11 mouse cellular contexts compared by ENCODE assay signal in genomic region chr11:8469537-8469936, GRCm38 (mm10).
DNase-seq lines count a peak whose midpoint lies in the region; ATAC-seq and TF ChIP-seq lines count a peak whose summit lies in the region.
"Had no signal": no experiment of that assay in that cellular context is flagged by ENCODE, and none has a peak within 500 bp of the region (broad histone marks: within the 10 kb centered on the region; RNA-seq: fewer than 3 reads in every experiment).

No protein-coding gene starts in this region.

- intact Hi-C loops in heart, postnatal 36 days (cut with DNase I): loop anchor here (5.0 kb wide), 1 partner anchor 53 kb away; no protein-coding TSS in a partner anchor

- TF ChIP-seq EP300 in lung, postnatal 0 days (IDR thresholded peaks at IDR 0.05): no peak

- 45% methylated on average over 9 of the region's 9 CpGs for WGBS in heart, embryonic 15.5 days
- 59% methylated on average over 9 of the region's 9 CpGs for WGBS in embryonic facial prominence, embryonic 15.5 days
- WGBS in kidney, postnatal 0 days: 58% methylated on average over 9 of the region's 9 CpGs
- WGBS in lung, postnatal 0 days: 20% methylated on average over 9 of the region's 9 CpGs

- no peak overlapping the region for H3K4me3 ChIP-seq in heart, embryonic 15.5 days
- no peak overlapping the region for H3K4me3 ChIP-seq in embryonic facial prominence, embryonic 15.5 days (replicated peaks)
- no peak overlapping the region for H3K4me3 ChIP-seq in kidney, postnatal 0 days (replicated peaks; ENCODE audit: low read depth, low read length)
- H3K4me3 ChIP-seq in lung, postnatal 0 days (ENCODE audit: low read depth, low read length): no peak overlapping the region

- no peak for DNase-seq in heart, postnatal 36 days
- no peak for DNase-seq in kidney, postnatal 0 days (ENCODE audit: low spot score)
- no peak for DNase-seq in lung, postnatal 0 days (ENCODE audit: low spot score)
- DNase-seq in cerebellum, postnatal 10 days: no peak
- DNase-seq in right cerebral cortex, adult 18-20 months: no peak
- DNase-seq: thymus, postnatal 4 days had no signal

- TF ChIP-seq CTCF in kidney, postnatal 0 days (IDR thresholded peaks at IDR 0.05; ENCODE audit: low read depth): no peak
- TF ChIP-seq CTCF in lung, postnatal 0 days (IDR thresholded peaks at IDR 0.05): no peak

- peak overlapping the region; percentile 79 for H3K4me2 ChIP-seq in heart, embryonic 15.5 days
- H3K4me2 ChIP-seq in embryonic facial prominence, embryonic 15.5 days (replicated peaks): peak overlapping the region; percentile 71; the same call in 1 of the 2 replicates
- H3K4me2 ChIP-seq in kidney, postnatal 0 days (ENCODE audit: low read length): no peak overlapping the region
- H3K4me2 ChIP-seq in lung, postnatal 0 days (replicated peaks; ENCODE audit: low read depth, low read length): peak overlapping the region; percentile 78; the same call in 1 of the 2 replicates

- no peaks in the 10 kb centered on the region for H3K36me3 ChIP-seq in heart, embryonic 15.5 days
- H3K36me3 ChIP-seq in embryonic facial prominence, embryonic 15.5 days: no peaks in the 10 kb centered on the region; the same call in 1 of the 2 replicates
- H3K36me3 ChIP-seq in kidney, postnatal 0 days (ENCODE audit: insufficient read depth, low read length): no peaks in the 10 kb centered on the region; the same call in 1 of the 2 replicates
- no peaks in the 10 kb centered on the region for H3K36me3 ChIP-seq in lung, postnatal 0 days (ENCODE audit: insufficient read depth, low read length)
- H3K36me3 ChIP-seq: hindbrain, embryonic 12.5 days; neural tube, embryonic 13.5 days had no signal

- H3K27me3 ChIP-seq in heart, embryonic 15.5 days: no peaks in the 10 kb centered on the region
- H3K27me3 ChIP-seq in embryonic facial prominence, embryonic 15.5 days: no peaks in the 10 kb centered on the region
- H3K27me3 ChIP-seq in kidney, postnatal 0 days (ENCODE audit: insufficient read depth, low read length): no peaks in the 10 kb centered on the region
- H3K27me3 ChIP-seq in lung, postnatal 0 days (replicated peaks; ENCODE audit: insufficient read depth, low read length): no peaks in the 10 kb centered on the region

- ATAC-seq in heart, embryonic 15.5 days (replicated peaks; ENCODE audit: insufficient number of reproducible peaks, insufficient read depth, low FRiP score, low read depth): no peak
- ATAC-seq in embryonic facial prominence, embryonic 15.5 days (ENCODE audit: insufficient number of reproducible peaks, low FRiP score, low TSS enrichment, low read depth): no peak
- no peak for ATAC-seq in kidney, postnatal 0 days (replicated peaks; ENCODE audit: low FRiP score, low read depth)
- no peak for ATAC-seq in lung, postnatal 0 days
- no peak for ATAC-seq in megakaryocyte progenitor cell, adult 5-6 weeks (replicated peaks; ENCODE audit: poor library complexity)

- peaks cover 50% of the 10 kb centered on the region for H3K4me1 ChIP-seq in heart, embryonic 15.5 days (replicated peaks)
- H3K4me1 ChIP-seq in embryonic facial prominence, embryonic 15.5 days: peaks cover 48% of the 10 kb centered on the region
- peaks cover 25% of the 10 kb centered on the region for H3K4me1 ChIP-seq in kidney, postnatal 0 days (replicated peaks; ENCODE audit: insufficient read depth, low read length)
- peaks cover 36% of the 10 kb centered on the region for H3K4me1 ChIP-seq in lung, postnatal 0 days (ENCODE audit: insufficient read depth, low read depth, low read length)

- H3K9ac ChIP-seq in heart, embryonic 15.5 days: no peak overlapping the region; the same call in 1 of the 2 replicates
- no peak overlapping the region for H3K9ac ChIP-seq in embryonic facial prominence, embryonic 15.5 days
- no peak overlapping the region for H3K9ac ChIP-seq in kidney, postnatal 0 days (ENCODE audit: low read depth, low read length)
- no peak overlapping the region; the same call in 1 of the 2 replicates for H3K9ac ChIP-seq in lung, postnatal 0 days (replicated peaks; ENCODE audit: low read depth)

- H3K27ac ChIP-seq in heart, embryonic 15.5 days: peak overlapping the region; percentile 97
- H3K27ac ChIP-seq in embryonic facial prominence, embryonic 15.5 days (replicated peaks): peak overlapping the region; percentile 96
- peak overlapping the region; percentile 94; the same call in 1 of the 2 replicates for H3K27ac ChIP-seq in kidney, postnatal 0 days
- H3K27ac ChIP-seq in lung, postnatal 0 days (ENCODE audit: low read length): peak overlapping the region; percentile 90

- H3K9me3 ChIP-seq in heart, embryonic 15.5 days (replicated peaks): no peaks in the 10 kb centered on the region
- no peaks in the 10 kb centered on the region for H3K9me3 ChIP-seq in embryonic facial prominence, embryonic 15.5 days (replicated peaks)
- no peaks in the 10 kb centered on the region for H3K9me3 ChIP-seq in kidney, postnatal 0 days (replicated peaks; ENCODE audit: low read length)
- no peaks in the 10 kb centered on the region for H3K9me3 ChIP-seq in lung, postnatal 0 days (ENCODE audit: low read length)
- H3K9me3 ChIP-seq: hindbrain, embryonic 12.5 days; neural tube, embryonic 13.5 days had no signal
